Mouse (Mus musculus) splenic B cell, adult 2 months (primary cell): ENCODE data around the gene Flvcr1.

Source experiments
- DNase-seq: peaks from one replicate; pipeline ENCODE4 v3.0.0-alpha.2; 2011; ENCODE audit warnings: low read depth, low spot score
- H3K27me3 ChIP-seq: 2 replicates; pipeline ENCODE4 v1.6.1; 2012; ENCODE audit warnings: mild to moderate bottlenecking, low read length, moderate library complexity, mixed read lengths; ENCODE audit not compliant: control insufficient read depth, poor library complexity, insufficient read depth, severe bottlenecking
- H3K36me3 ChIP-seq: 2 replicates; pipeline ENCODE4 v1.6.1; 2012; ENCODE audit warnings: mild to moderate bottlenecking, low read length, moderate library complexity, mixed read lengths; ENCODE audit not compliant: control insufficient read depth, poor library complexity, insufficient read depth, severe bottlenecking

Gene Flvcr1

DNA sequence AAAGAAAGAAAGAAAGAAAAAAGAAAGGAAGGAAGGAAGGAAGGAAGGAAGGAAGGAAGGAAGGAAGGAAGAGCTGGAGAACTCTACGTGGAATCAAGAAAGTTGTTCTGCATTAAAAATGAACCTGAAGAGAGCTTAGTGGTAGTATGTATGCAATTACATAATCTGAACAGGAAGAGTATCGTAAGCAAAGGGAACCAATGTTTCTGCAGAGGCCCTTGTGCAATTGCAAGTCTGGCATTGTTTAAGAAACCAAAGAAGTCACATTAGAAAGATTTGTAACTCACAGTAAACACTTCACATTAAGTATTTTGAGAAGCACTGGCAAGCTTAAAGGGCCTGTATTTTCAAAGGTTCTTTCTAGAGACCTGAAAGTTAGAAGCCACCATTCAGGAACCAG lies 2.8 kb downstream of the Flvcr1 start:
- H3K27me3 ChIP-seq: no peaks in the 10 kb centered on the region
- DNase-seq: no peak
- H3K36me3 ChIP-seq: no peaks in the 10 kb centered on the region

DNA sequence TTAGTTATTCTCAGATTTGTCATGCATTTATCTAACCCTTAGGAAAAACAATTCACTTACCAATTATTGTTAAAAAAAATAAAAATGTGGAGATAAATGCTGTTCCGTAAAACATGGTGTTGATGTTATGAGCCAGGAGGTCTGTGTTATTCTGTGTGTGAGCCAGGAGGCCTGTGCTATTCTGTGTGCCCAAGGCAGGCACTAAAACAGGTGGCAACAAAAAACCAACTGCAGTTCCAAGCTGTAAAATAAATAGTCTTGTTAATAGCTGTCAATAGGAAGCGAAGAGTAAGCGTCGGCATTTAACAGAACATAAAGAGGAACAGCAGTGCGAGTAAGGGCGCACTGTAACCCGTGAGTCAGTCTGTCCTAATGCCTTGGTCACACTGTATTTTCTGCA lies 4.9 kb downstream of the Flvcr1 start:
- no peaks in the 10 kb centered on the region for H3K27me3 ChIP-seq
- no peaks in the 10 kb centered on the region for H3K36me3 ChIP-seq
- DNase-seq: no peak

- DNase-seq: no peak
- Histone ChIP-seq H3K36me3 (no peaks in the 10 kb centered on the region), H3K27me3 (no peaks in the 10 kb centered on the region)
Observed at GRCm38 (mm10) chr1:191020217-191020924, 5.6 kb downstream of the Flvcr1 start.

DNA sequence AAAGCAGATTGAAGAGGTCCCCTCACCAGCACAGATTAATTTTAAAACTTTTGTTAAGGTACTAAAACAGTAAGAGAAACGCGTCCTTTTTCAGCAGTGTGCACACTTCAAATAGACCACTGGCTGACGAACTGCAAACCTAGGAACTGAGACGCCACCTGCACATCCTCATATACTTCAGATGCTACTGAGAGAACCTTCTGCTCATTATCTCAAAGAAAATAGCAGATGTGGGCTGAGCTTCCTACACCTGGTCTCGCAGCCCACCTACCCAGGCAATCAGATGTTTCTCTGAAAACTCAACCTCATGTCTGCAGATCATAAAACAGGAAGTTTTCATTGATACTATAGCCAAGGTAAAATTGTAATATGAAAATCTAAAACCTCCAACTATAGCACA lies 6.2 kb downstream of the Flvcr1 start:
- H3K36me3 ChIP-seq: no peaks in the 10 kb centered on the region
- no peak for DNase-seq

DNA sequence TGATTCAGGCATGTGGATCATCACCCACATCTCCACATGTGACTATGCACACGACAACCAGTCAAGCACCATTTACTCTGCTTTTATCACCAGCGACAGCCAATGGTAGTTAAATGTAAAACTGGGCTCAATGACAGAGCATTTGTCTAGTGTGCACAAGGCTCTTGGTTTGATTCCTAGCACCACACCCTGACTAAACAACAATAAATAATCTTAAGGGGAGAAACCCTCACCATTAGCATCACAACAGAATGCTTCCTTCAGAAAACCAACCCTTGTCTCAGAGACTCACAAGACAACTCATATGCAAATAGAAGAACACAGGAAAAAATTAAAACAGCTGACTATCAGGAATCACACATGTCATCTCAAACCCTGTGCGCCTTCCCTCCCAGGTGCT lies 11.7 kb downstream of the Flvcr1 start:
- no peaks in the 10 kb centered on the region for H3K27me3 ChIP-seq

More for the DNA sequence above, 6.2 kb downstream of the Flvcr1 start:
- no peaks in the 10 kb centered on the region for H3K27me3 ChIP-seq

DNA sequence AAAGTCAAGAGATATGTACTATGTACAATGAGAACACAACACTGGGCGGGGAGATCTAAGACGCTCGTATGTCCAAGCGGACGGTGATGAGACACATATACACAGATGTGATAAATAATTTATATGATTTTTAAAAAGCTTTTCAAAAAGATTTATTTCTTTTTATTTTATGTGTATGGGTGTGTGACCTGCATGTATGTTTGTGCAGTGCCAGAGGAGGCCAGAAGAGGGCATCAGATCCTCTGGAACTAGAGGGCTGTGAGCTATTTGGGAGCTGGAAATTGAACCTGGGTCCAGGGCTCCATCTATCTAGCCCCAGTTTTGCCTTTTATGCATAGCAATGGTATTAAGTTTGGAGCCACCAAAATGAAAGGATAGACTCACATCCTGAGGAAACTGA lies 17.3 kb downstream of the Flvcr1 start:
- peaks cover 7% of the 10 kb centered on the region; the same call in 1 of the 2 replicates for H3K36me3 ChIP-seq
- peak; percentile 24 for DNase-seq
- H3K27me3 ChIP-seq: no peaks in the 10 kb centered on the region

More for the DNA sequence above, 11.7 kb downstream of the Flvcr1 start:
- 0 out of 2 replicates have a peak, but pooled peaks cover 2% of the 10 kb centered on the region for H3K36me3 ChIP-seq
- DNase-seq: no peak

GRCm38 (mm10) chr1:191002201-191002600 lies 23.8 kb downstream of the Flvcr1 start:
- peak; percentile 40 for DNase-seq
- Histone ChIP-seq H3K36me3 (no peaks in the 10 kb centered on the region), H3K27me3 (no peaks in the 10 kb centered on the region)

GRCm38 (mm10) chr1:191000686-191001085 lies 25.3 kb downstream of the Flvcr1 start:
- DNase-seq: no peak
- no peaks in the 10 kb centered on the region for H3K27me3 ChIP-seq
- no peaks in the 10 kb centered on the region for H3K36me3 ChIP-seq

DNA sequence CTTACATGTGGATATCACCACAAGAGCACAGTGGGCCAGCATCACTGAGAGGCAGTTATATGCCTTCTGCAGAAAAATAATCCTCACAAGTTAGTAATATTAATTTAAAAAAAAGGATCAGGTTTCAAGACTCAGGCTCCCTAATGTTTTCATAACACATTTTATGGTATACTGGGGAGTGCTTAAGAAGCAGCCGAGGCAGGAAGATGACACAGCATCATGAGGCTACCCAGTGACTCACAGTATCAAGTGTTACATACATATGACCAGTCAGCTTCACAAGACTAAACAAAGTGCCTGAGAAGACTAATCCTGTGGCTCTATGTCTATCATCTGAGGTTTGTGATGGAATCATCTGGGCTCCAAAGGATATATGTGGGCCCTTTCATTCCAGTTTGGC lies 27.9 kb downstream of the Flvcr1 start:
- H3K36me3 ChIP-seq: no peaks in the 10 kb centered on the region
- DNase-seq: no peak

DNA sequence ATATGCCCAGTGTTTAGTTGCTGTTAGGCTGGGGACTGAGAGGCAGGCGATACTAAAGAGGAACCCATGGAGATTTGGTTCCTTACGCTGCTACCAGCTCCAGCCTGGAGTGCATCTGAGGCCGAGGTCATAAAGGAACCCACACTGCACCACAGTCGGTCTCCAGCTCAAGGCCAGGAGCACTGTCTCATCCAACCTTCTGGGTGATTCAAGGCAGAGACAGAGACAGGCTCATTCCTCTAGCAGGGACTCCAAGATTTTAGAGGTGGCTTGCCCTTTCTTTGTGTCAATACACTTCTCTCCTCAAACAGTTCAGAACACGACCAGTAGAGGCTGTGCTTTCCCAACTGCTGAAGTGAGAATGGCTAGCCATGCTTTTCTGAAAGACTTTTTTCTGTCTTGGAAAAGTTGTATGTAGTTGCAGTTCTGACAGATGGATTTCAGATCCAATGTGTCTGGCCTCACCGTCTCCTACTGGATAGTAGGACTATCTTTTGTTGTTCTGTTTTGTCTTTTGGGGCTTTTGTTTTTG lies 29.5 kb downstream of the Flvcr1 start:
- Histone ChIP-seq H3K36me3 (no peaks in the 10 kb centered on the region), H3K27me3 (no peaks in the 10 kb centered on the region)
- no peak for DNase-seq

More for the DNA sequence above, 27.9 kb downstream of the Flvcr1 start:
- H3K27me3 ChIP-seq: no peaks in the 10 kb centered on the region

- Histone ChIP-seq H3K36me3 (no peaks in the 10 kb centered on the region), H3K27me3 (no peaks in the 10 kb centered on the region)
- DNase-seq: no peak
Observed at GRCm38 (mm10) chr1:190995548-190995947, 30.4 kb downstream of the Flvcr1 start.

DNA sequence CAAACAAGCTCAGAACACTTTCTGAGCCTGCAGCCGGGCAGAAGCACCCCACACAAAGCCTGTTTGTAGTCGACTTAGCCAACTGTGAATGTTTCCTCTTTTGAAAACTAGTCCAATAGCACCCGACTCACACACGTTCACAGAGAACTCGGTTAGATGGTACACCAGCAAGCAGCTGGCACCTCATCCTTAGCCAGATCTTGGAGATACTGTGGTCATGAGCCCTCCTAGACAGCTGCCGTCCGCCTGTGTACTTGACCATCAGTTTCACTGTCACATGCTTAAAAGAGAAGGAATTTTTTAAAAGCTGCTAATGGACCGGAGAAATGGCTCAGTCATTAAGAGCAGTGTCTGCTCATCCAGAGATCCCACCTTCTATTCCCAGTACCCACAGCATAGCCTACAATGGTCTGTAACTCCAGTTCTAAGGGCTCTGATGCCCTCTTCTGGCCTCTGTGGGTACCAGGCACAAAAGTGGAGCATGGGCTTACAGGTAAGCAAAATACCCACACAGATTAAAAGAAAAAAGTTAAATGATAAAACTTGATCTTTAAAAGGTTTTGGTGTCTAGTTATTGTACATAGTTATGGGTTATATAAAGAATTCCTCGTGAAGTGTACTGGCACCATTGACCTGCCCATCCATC lies 36.4 kb downstream of the Flvcr1 start:
- H3K36me3 ChIP-seq: no peaks in the 10 kb centered on the region
- DNase-seq: peak; percentile 45
- H3K27me3 ChIP-seq: no peaks in the 10 kb centered on the region

DNA sequence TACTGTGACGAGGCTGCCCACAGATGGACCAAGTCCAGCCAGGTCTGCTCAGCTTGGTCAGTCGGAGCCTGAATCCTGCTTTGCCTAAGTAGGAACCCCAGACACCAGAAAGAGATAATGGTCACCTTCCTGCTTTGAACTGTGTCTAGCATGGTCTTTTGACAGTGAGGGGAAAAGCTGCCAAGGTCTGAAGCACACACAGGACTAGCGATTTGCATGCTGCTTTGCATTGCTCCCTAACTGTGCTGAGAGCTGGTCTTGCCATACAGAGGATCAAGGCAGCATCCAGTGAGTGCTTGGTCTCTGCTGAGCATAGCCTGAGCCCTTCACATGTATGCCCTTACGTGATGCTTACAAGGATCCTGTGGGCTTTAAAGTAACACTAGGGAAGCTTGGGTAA lies 44.5 kb downstream of the Flvcr1 start:
- peak; percentile 54 for DNase-seq
- peaks cover 1% of the 10 kb centered on the region; the same call in 1 of the 2 replicates for H3K27me3 ChIP-seq
- H3K36me3 ChIP-seq: no peaks in the 10 kb centered on the region

GRCm38 (mm10) chr1:190980470-190980869 lies 45.5 kb downstream of the Flvcr1 start:
- Histone ChIP-seq H3K36me3 (no peaks in the 10 kb centered on the region), H3K27me3 (peaks cover 1% of the 10 kb centered on the region; the same call in 1 of the 2 replicates)
- DNase-seq: peak; percentile 12

- Histone ChIP-seq H3K36me3 (no peaks in the 10 kb centered on the region), H3K27me3 (peaks cover 1% of the 10 kb centered on the region; the same call in 1 of the 2 replicates)
- DNase-seq: peak; percentile 40
Observed at GRCm38 (mm10) chr1:190979100-190979563, 46.8 kb downstream of the Flvcr1 start, which contains the start of gene Vash2. Vash2 (minus strand) TSS chr1:190979296.
